In genomic region chr14:27430280-27430679, GRCm38 (mm10) we compare ENCODE assay signal across 11 mouse cellular contexts. TPM values are rescaled to one million over a fixed set of nuclear protein-coding genes. Genes with fewer than 3 reads are reported as not detected.
A peak's percentile ranks its signal among the peaks of the same experiment; 100 is the strongest.
DNase-seq lines count a peak whose midpoint lies in the region; ATAC-seq and TF ChIP-seq lines count a peak whose summit lies in the region.
"Had no signal": no experiment of that assay in that cellular context is flagged by ENCODE, and none has a peak within 500 bp of the region (broad histone marks: within the 10 kb centered on the region; RNA-seq: fewer than 3 reads in every experiment).

No protein-coding gene starts in this region.

- H3K4me1 ChIP-seq in lung, embryonic 15.5 days: peaks cover 7% of the 10 kb centered on the region; the same call in 1 of the 2 replicates
- H3K4me1 ChIP-seq in midbrain, postnatal 0 days (ENCODE audit: insufficient read depth, low read length): no peaks in the 10 kb centered on the region

- H3K9me3 ChIP-seq in lung, embryonic 15.5 days: 0 out of 2 replicates have a peak, but pooled peaks cover 7% of the 10 kb centered on the region
- no peaks in the 10 kb centered on the region for H3K9me3 ChIP-seq in midbrain, postnatal 0 days (ENCODE audit: low read length)

- WGBS in lung, embryonic 15.5 days: 89% methylated on average over 4 of the region's 4 CpGs
- WGBS in midbrain, postnatal 0 days: 92% methylated on average over 4 of the region's 4 CpGs

- H3K4me3 ChIP-seq in lung, embryonic 15.5 days: no peak overlapping the region
- H3K4me3 ChIP-seq in midbrain, postnatal 0 days (ENCODE audit: low read depth, low read length): no peak overlapping the region

- DNase-seq in embryo, embryonic 10.5 days (ENCODE audit: low spot score): peak; percentile 9
- no peak for DNase-seq in embryo, embryonic 11 days
- no peak for DNase-seq in lung, postnatal 25 days (ENCODE audit: low spot score)
- peak; percentile 38 for DNase-seq in induced T-regulatory cell, adult 2 months (ENCODE audit: low read depth)
- DNase-seq in midbrain, postnatal 0 days (ENCODE audit: low spot score): no peak
- DNase-seq in thymus, postnatal 4 days: no peak
- no peak for DNase-seq in ovary, postnatal 10 days (ENCODE audit: low spot score)
- DNase-seq: cerebellum, adult 2 months; kidney, adult 2 months; lung, postnatal 4 days had no signal

- no peak for TF ChIP-seq CTCF in midbrain, postnatal 0 days (IDR thresholded peaks at IDR 0.05)

- no peak for ATAC-seq in lung, embryonic 15.5 days (ENCODE audit: borderline replicate concordance, extremely low read depth, low FRiP score, low TSS enrichment)
- ATAC-seq in midbrain, postnatal 0 days (ENCODE audit: low FRiP score): no peak

- peak overlapping the region; percentile 77; the same call in 1 of the 2 replicates for H3K4me2 ChIP-seq in lung, embryonic 15.5 days
- peak overlapping the region; percentile 91 for H3K4me2 ChIP-seq in midbrain, postnatal 0 days (ENCODE audit: low read depth, low read length, poor library complexity, severe bottlenecking)

- no peak overlapping the region for H3K27ac ChIP-seq in lung, embryonic 15.5 days
- no peak overlapping the region for H3K27ac ChIP-seq in midbrain, postnatal 0 days (ENCODE audit: low read depth, low read length)

- H3K9ac ChIP-seq in lung, embryonic 15.5 days: no peak overlapping the region
- H3K9ac ChIP-seq in midbrain, postnatal 0 days (replicated peaks; ENCODE audit: low read length, poor library complexity, severe bottlenecking): no peak overlapping the region

- H3K36me3 ChIP-seq in lung, embryonic 15.5 days: peaks cover 25% of the 10 kb centered on the region; the same call in 1 of the 2 replicates
- H3K36me3 ChIP-seq in midbrain, postnatal 0 days (ENCODE audit: insufficient read depth, low read length): no peaks in the 10 kb centered on the region

- no peaks in the 10 kb centered on the region for H3K27me3 ChIP-seq in lung, embryonic 15.5 days
- H3K27me3 ChIP-seq in midbrain, postnatal 0 days (ENCODE audit: insufficient read depth, low read length): no peaks in the 10 kb centered on the region

RNA-seq across cellular contexts. Expression of gene Fam208a, which starts 1.6 kb away (rescaled TPM):
- 11.2 and 13.4 TPM in 2 replicates for polyA plus RNA-seq in lung, embryonic 15.5 days (2015; fragmentation: Nextera tagmentation; extraction: Ambion mirVana)
- 32.9 and 45.7 TPM in 2 replicates for total RNA-seq in midbrain, postnatal 0 days (2014; rRNA removed)
- polyA plus RNA-seq in midbrain, postnatal 0 days (2015; fragmentation: Nextera tagmentation; extraction: Ambion mirVana): 7.0 and 10.0 TPM in 2 replicates

Comparison
In these comparisons a context has a peak if more than half of its experiments do, and no peak if none do; other contexts are left out.
1. DNase-seq: peak in embryo, embryonic 10.5 days (single experiment) and induced T-regulatory cell, adult 2 months (single experiment); none in embryo, embryonic 11 days (single experiment), lung, postnatal 25 days (single experiment), midbrain, postnatal 0 days (single experiment), thymus, postnatal 4 days (single experiment) and ovary, postnatal 10 days (single experiment).